ENCODE assay signal across 9 mouse cellular contexts in the genomic region with DNA sequence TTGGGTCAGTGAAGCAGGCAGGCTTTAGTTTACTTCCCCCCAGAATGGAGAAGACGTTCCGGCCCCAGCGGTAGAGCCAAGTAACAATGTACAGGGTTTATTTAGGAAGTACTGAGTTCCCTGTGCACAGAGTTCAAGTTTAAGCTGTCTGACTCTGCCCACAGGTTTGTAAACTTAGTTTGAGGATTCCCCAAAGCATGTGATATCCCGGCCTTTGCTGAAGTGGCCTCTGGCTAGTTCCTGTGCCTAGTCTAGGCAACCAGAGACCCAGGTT.
DNase-seq lines count a peak whose midpoint lies in the region; ATAC-seq and TF ChIP-seq lines count a peak whose summit lies in the region.
"Had no signal": no experiment of that assay in that cellular context is flagged by ENCODE, and none has a peak within 500 bp of the region (broad histone marks: within the 10 kb centered on the region; RNA-seq: fewer than 3 reads in every experiment).

No protein-coding gene starts in this region.

- H3K36me3 ChIP-seq in lung, embryonic 14.5 days (ENCODE audit: insufficient read depth): peaks cover 20% of the 10 kb centered on the region; the same call in 1 of the 2 replicates
- H3K36me3 ChIP-seq in forebrain, embryonic 16.5 days (ENCODE audit: control insufficient read depth, insufficient read depth): no peaks in the 10 kb centered on the region
- 0 out of 2 replicates have a peak, but pooled peaks cover 3% of the 10 kb centered on the region for H3K36me3 ChIP-seq in limb, embryonic 15.5 days
- H3K36me3 ChIP-seq in small intestine, adult 2 months (ENCODE audit: control insufficient read depth, insufficient read depth, low read length): no peaks in the 10 kb centered on the region

- WGBS in lung, embryonic 14.5 days: 13% methylated on average over 4 of the region's 4 CpGs
- 42% methylated on average over 4 of the region's 4 CpGs for WGBS in forebrain, embryonic 16.5 days
- whole genome bisulfite sequencing in limb, embryonic 15.5 days: 25% methylated on average over 4 of the region's 4 CpGs
- WGBS in small intestine, adult 2 months: 76% methylated on average over 4 of the region's 4 CpGs

- TF ChIP-seq CTCF in lung, embryonic 14.5 days (IDR thresholded peaks at IDR 0.05; ENCODE audit: low read depth): no peak
- no peak for TF ChIP-seq CTCF in small intestine, adult 2 months (IDR thresholded peaks at IDR 0.05; ENCODE audit: extremely low read depth, insufficient read length, insufficient replicate concordance, low read depth, low read length)

- peak overlapping the region; percentile 79 for H3K27ac ChIP-seq in lung, embryonic 14.5 days (ENCODE audit: low read depth)
- no peak overlapping the region for H3K27ac ChIP-seq in forebrain, embryonic 16.5 days (ENCODE audit: low read length)
- H3K27ac ChIP-seq in limb, embryonic 15.5 days: peak overlapping the region; percentile 89
- 0 out of 2 replicates have a peak overlapping the region, but pooled peaks have one; percentile 16 for H3K27ac ChIP-seq in small intestine, adult 2 months (ENCODE audit: insufficient read depth, low read depth, low read length)

- DNase-seq in lung, embryonic 14.5 days: peak; percentile 44
- DNase-seq in lung, postnatal 10 days: no peak
- DNase-seq in embryo, embryonic 10.5 days (ENCODE audit: low spot score): no peak
- DNase-seq in ovary, adult 18-20 months (ENCODE audit: low spot score): no peak
- no peak for DNase-seq in layer of hippocampus, postnatal 14 days (ENCODE audit: low spot score in 2 of 2)
- DNase-seq: lung, adult 18-20 months had no signal

- H3K4me2 ChIP-seq in lung, embryonic 14.5 days: peak overlapping the region; percentile 79
- H3K4me2 ChIP-seq in forebrain, embryonic 16.5 days (ENCODE audit: low read length): peak overlapping the region; percentile 94
- H3K4me2 ChIP-seq in limb, embryonic 15.5 days: peak overlapping the region; percentile 74

- peak overlapping the region; percentile 81 for H3K9ac ChIP-seq in lung, embryonic 14.5 days
- no peak overlapping the region for H3K9ac ChIP-seq in forebrain, embryonic 16.5 days (replicated peaks; ENCODE audit: low read depth, low read length)
- peak overlapping the region; percentile 85; the same call in 1 of the 2 replicates for H3K9ac ChIP-seq in limb, embryonic 15.5 days

- TF ChIP-seq POLR2A in small intestine, adult 2 months (IDR thresholded peaks at IDR 0.05; ENCODE audit: low read depth, low read length): no peak

- no peak for ATAC-seq in lung, embryonic 14.5 days (ENCODE audit: insufficient read depth)
- ATAC-seq in forebrain, embryonic 16.5 days: no peak
- ATAC-seq in limb, embryonic 15.5 days (ENCODE audit: insufficient number of reproducible peaks, low FRiP score, low TSS enrichment, low read depth): no peak

- H3K9me3 ChIP-seq in lung, embryonic 14.5 days (ENCODE audit: low read depth, low read length): no peaks in the 10 kb centered on the region
- H3K9me3 ChIP-seq in forebrain, embryonic 16.5 days (ENCODE audit: control insufficient read depth, low read length): no peaks in the 10 kb centered on the region
- H3K9me3 ChIP-seq in limb, embryonic 15.5 days: no peaks in the 10 kb centered on the region

- H3K4me1 ChIP-seq in lung, embryonic 14.5 days (ENCODE audit: insufficient read depth): peaks cover 65% of the 10 kb centered on the region
- peaks cover 52% of the 10 kb centered on the region for H3K4me1 ChIP-seq in forebrain, embryonic 16.5 days (replicated peaks; ENCODE audit: control insufficient read depth, insufficient read depth, low read length)
- H3K4me1 ChIP-seq in limb, embryonic 15.5 days: peaks cover 91% of the 10 kb centered on the region
- peaks cover 5% of the 10 kb centered on the region; the same call in 1 of the 2 replicates for H3K4me1 ChIP-seq in small intestine, adult 2 months (ENCODE audit: control insufficient read depth, insufficient read depth, insufficient read length, low read length)

- H3K27me3 ChIP-seq in lung, embryonic 14.5 days (ENCODE audit: insufficient read depth, low read length): no peaks in the 10 kb centered on the region
- no peaks in the 10 kb centered on the region for H3K27me3 ChIP-seq in forebrain, embryonic 16.5 days (replicated peaks; ENCODE audit: control insufficient read depth, insufficient read depth, low read length)
- H3K27me3 ChIP-seq in limb, embryonic 15.5 days: no peaks in the 10 kb centered on the region
- peaks cover 6% of the 10 kb centered on the region; the same call in 1 of the 2 replicates for H3K27me3 ChIP-seq in small intestine, adult 2 months (ENCODE audit: control insufficient read depth, insufficient read depth, low read length)

- peak overlapping the region; percentile 76 for H3K4me3 ChIP-seq in lung, embryonic 14.5 days (ENCODE audit: low read depth, low read length)
- H3K4me3 ChIP-seq in forebrain, embryonic 16.5 days (replicated peaks; ENCODE audit: low read length): no peak overlapping the region
- peak overlapping the region; percentile 84 for H3K4me3 ChIP-seq in limb, embryonic 15.5 days
- H3K4me3 ChIP-seq in small intestine, adult 2 months (ENCODE audit: low read depth, low read length): peak overlapping the region; percentile 66; the same call in 1 of the 2 replicates
